In genomic region chr12:64902506-64902905, GRCm38 (mm10) we compare ENCODE assay signal across 8 mouse cellular contexts. TPM values are rescaled to one million over a fixed set of nuclear protein-coding genes. Genes with fewer than 3 reads are reported as not detected.
DNase-seq lines count a peak whose midpoint lies in the region; ATAC-seq and TF ChIP-seq lines count a peak whose summit lies in the region.

No protein-coding gene starts in this region.

- peak overlapping the region; percentile 0; the same call in 1 of the 2 replicates for H3K4me2 ChIP-seq in kidney, embryonic 14.5 days (replicated peaks; ENCODE audit: low read depth, low read length)

- H3K4me3 ChIP-seq in kidney, embryonic 14.5 days (ENCODE audit: low read length) = no peak overlapping the region
- no peak overlapping the region for H3K4me3 ChIP-seq in heart, adult 2 months
- H3K4me3 ChIP-seq in cerebellum, adult 2 months (replicated peaks; ENCODE audit: insufficient read depth, low read depth, low read length) = no peak overlapping the region

- intact Hi-C loops in heart, adult 2 months (cut with DNase I) = no loop called here

- H3K27me3 ChIP-seq in kidney, embryonic 14.5 days (ENCODE audit: control insufficient read depth, insufficient read depth, low read length) = no peaks in the 10 kb centered on the region
- H3K27me3 ChIP-seq in heart, adult 2 months (ENCODE audit: control insufficient read depth, insufficient read depth, low read length) = no peaks in the 10 kb centered on the region
- no peaks in the 10 kb centered on the region for H3K27me3 ChIP-seq in cerebellum, adult 2 months (ENCODE audit: control insufficient read depth, insufficient read depth, low read length)

- TF ChIP-seq POLR2A in brain, embryonic 14.5 days (IDR thresholded peaks at IDR 0.05; ENCODE audit: borderline replicate concordance, extremely low read depth, insufficient read depth, insufficient read length, poor library complexity, severe bottlenecking) = no peak
- TF ChIP-seq POLR2A in heart, adult 2 months (IDR thresholded peaks at IDR 0.05; ENCODE audit: insufficient read depth, low read depth, low read length) = no peak
- no peak for TF ChIP-seq POLR2A in cerebellum, adult 2 months (IDR thresholded peaks at IDR 0.05; ENCODE audit: borderline replicate concordance, insufficient read depth, low read length)

- 7% methylated on average over 8 of the region's 8 CpGs for WGBS in kidney, embryonic 14.5 days
- WGBS in heart, adult 2 months = 31% methylated on average over 8 of the region's 8 CpGs
- WGBS in cerebellum, adult 2 months = 29% methylated on average over 8 of the region's 8 CpGs

- H3K79me2 ChIP-seq in heart, adult 2 months (replicated peaks; ENCODE audit: control insufficient read depth, insufficient read depth, low read length) = no peaks in the 10 kb centered on the region

- peak; percentile 87; the same call in 1 of the 2 replicates for TF ChIP-seq EP300 in heart, adult 2 months (IDR thresholded peaks at IDR 0.05; ENCODE audit: insufficient read depth, low read depth, low read length)

- H3K9me3 ChIP-seq in kidney, embryonic 14.5 days (ENCODE audit: control insufficient read depth, low read length) = no peaks in the 10 kb centered on the region

- H3K4me1 ChIP-seq in kidney, embryonic 14.5 days (ENCODE audit: control insufficient read depth, insufficient read depth, low read length) = peaks cover 5% of the 10 kb centered on the region; the same call in 1 of the 2 replicates
- no peaks in the 10 kb centered on the region; the same call in 1 of the 2 replicates for H3K4me1 ChIP-seq in heart, adult 2 months (ENCODE audit: control insufficient read depth, insufficient read depth, low read length)
- no peaks in the 10 kb centered on the region for H3K4me1 ChIP-seq in cerebellum, adult 2 months (ENCODE audit: control insufficient read depth, insufficient read depth, low read length)

- DNase-seq in kidney, adult 9 months = no peak
- peak; percentile 74 for DNase-seq in brain, embryonic 14.5 days (ENCODE audit: low read depth)
- DNase-seq in heart, adult 2 months = peak; percentile 70 to 73
- DNase-seq in kidney, postnatal 25 days = peak; percentile 7 to 35
- DNase-seq in neural tube, embryonic 10.5 days (ENCODE audit: extremely low spot score, low spot score) = peak; percentile 73
- no peak for DNase-seq in cerebellum, adult 2 months

- no peak for TF ChIP-seq CTCF in brain, embryonic 14.5 days (IDR thresholded peaks at IDR 0.05; ENCODE audit: borderline replicate concordance, extremely low read depth, insufficient read depth, insufficient read length)
- TF ChIP-seq CTCF in heart, adult 2 months (IDR thresholded peaks at IDR 0.05) = no peak
- TF ChIP-seq CTCF in cerebellum, adult 2 months (IDR thresholded peaks at IDR 0.05; ENCODE audit: borderline replicate concordance, insufficient read depth, low read depth, low read length) = no peak

- H3K9ac ChIP-seq in kidney, embryonic 14.5 days (ENCODE audit: low read depth, low read length) = no peak overlapping the region
- no peak overlapping the region for H3K9ac ChIP-seq in heart, adult 2 months (ENCODE audit: low read depth, low read length)

- ATAC-seq in kidney, embryonic 14.5 days (ENCODE audit: low FRiP score, low TSS enrichment) = peak; percentile 88
- ATAC-seq in CD4-positive, CD25-positive, alpha-beta regulatory T cell, adult 4 months = no peak

- no peak overlapping the region for H3K27ac ChIP-seq in kidney, embryonic 14.5 days (ENCODE audit: low read depth, low read length)
- H3K27ac ChIP-seq in heart, adult 2 months = peak overlapping the region; percentile 36
- no peak overlapping the region for H3K27ac ChIP-seq in cerebellum, adult 2 months (ENCODE audit: insufficient read depth, low read length)

- no peaks in the 10 kb centered on the region for H3K36me3 ChIP-seq in kidney, embryonic 14.5 days (ENCODE audit: control insufficient read depth, insufficient read depth, low read length)
- no peaks in the 10 kb centered on the region for H3K36me3 ChIP-seq in heart, adult 2 months (ENCODE audit: control insufficient read depth, insufficient read depth, low read length)

RNA-seq across cellular contexts. Expression of gene Gm527, which starts 15.2 kb away (rescaled TPM):
- polyA plus RNA-seq in kidney, embryonic 14.5 days (2014; fragmentation: Nextera tagmentation; extraction: Ambion mirVana) = 2.9 and 4.8 TPM in 2 replicates
- 9.4 and 9.5 TPM in 2 replicates for polyA plus RNA-seq in brain, embryonic 14.5 days (2012; rRNA removed)
- 1 to 10 TPM; 3.0 TPM for total RNA-seq in heart, adult 2 months (2021)
- 1.5 and 2.5 TPM in 2 replicates for polyA plus RNA-seq in heart, adult 2 months (2012; rRNA removed)
- polyA plus RNA-seq in cerebellum, adult 2 months (2012; rRNA removed) = 8.0 and 9.0 TPM in 2 replicates
- under 1 TPM; 0.66 to 0.92 TPM for polyA plus RNA-seq in CD4-positive, CD25-positive, alpha-beta regulatory T cell, adult 4 months (2017; shearing (Covaris generic))

Comparison
In these comparisons a context has a peak if more than half of its experiments do, and no peak if none do; other contexts are left out.
1. DNase-seq: peak in brain, embryonic 14.5 days (single experiment), heart, adult 2 months (2 of 2), kidney, postnatal 25 days (2 of 2) and neural tube, embryonic 10.5 days (single experiment); none in kidney, adult 9 months (single experiment) and cerebellum, adult 2 months (0 of 2).